Mouse (Mus musculus): Measurements from ENCODE around the gene Smtnl2.

- TF ChIP-seq CTCF (IDR thresholded peaks at IDR 0.05; ENCODE audit: low read depth, low read length) (no peak), GATA1 (IDR thresholded peaks at IDR 0.05; ENCODE audit: borderline replicate concordance, low read length) (no peak), GATA2 (IDR thresholded peaks at IDR 0.05; ENCODE audit: borderline replicate concordance, low read depth, low read length) (no peak), POLR2AphosphoS5 (IDR thresholded peaks at IDR 0.05; ENCODE audit: insufficient replicate concordance, low read depth, low read length) (no peak), TAL1 (conservative IDR thresholded peaks at IDR 0.05; ENCODE audit: low read depth, low read length) (no peak)
Measured at GRCm38 (mm10) chr11:72362347-72362741, 49.2 kb downstream of the Smtnl2 start, which contains the start of gene Tekt1.

Measured in G1E (cell line).